Mouse (Mus musculus) right cerebral cortex, postnatal 10 days (tissue): ENCODE data around the gene Loxl3.

Experiments used
- DNase-seq, 2 experiments: peaks; one replicate each; pipeline ENCODE4 v3.0.0; 2021; ENCODE audit warnings: low spot score in 2 of 2

Gene Loxl3

DNA sequence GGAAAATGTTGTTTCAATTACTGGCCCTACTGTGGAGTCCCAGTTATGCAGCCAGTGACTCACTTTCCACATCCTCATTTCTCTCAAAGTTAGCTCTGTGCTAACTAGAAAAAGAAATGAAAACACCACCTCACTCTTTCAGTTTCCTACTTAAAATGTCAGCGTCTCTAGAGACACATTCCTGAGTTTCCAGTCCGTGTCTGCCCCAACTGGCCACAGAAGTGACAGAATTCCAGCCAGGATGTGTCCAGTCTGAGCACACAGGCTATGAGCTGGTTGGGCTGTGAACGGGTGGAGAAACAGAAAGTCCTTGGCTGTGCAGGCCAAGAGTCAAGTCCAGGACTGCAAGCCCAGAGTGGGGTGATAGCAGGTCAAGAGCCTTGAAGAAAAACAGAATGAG is 16.8 kb upstream of the Loxl3 start:
- no peak for DNase-seq

DNA sequence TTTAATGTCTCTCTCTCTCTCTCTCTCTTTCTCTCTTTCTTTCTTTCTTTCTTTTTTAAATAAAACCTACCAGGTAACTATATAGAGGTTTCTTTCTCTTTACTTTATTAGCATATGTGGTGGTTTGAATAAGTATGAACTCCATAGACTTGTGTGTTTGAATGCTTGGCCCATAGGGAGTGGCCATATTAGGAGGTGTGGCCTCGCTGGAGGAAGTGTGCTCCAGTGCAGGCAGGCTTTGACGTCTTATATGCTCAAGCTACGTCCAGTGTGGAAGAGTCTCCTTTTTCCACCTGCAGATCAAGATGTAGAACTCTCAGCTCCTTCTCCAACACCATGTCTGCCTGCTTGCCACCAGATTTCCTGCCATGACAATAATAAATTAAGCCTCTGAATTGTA is 14.9 kb upstream of the Loxl3 start:
- no peak for DNase-seq

DNA sequence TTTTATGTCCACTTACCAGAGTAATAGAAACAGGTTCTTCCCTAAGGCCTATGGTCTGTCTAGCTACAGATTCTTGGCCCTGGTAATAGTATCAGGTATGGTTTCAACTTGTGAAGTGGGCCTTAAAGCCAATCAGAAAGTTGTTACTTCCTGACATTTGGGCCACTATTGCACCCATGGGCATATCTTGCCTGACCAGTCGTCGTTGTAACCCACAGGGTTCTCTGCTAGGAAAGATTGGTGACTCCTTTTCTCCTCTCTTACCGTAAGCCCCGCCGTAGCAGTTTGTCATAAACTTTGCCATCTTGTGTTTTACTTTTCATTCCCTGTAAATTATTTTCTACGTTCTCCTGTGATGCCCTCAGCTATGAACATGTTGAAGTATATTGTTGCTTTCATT is 13.9 kb upstream of the Loxl3 start:
- DNase-seq, result no peak

DNA sequence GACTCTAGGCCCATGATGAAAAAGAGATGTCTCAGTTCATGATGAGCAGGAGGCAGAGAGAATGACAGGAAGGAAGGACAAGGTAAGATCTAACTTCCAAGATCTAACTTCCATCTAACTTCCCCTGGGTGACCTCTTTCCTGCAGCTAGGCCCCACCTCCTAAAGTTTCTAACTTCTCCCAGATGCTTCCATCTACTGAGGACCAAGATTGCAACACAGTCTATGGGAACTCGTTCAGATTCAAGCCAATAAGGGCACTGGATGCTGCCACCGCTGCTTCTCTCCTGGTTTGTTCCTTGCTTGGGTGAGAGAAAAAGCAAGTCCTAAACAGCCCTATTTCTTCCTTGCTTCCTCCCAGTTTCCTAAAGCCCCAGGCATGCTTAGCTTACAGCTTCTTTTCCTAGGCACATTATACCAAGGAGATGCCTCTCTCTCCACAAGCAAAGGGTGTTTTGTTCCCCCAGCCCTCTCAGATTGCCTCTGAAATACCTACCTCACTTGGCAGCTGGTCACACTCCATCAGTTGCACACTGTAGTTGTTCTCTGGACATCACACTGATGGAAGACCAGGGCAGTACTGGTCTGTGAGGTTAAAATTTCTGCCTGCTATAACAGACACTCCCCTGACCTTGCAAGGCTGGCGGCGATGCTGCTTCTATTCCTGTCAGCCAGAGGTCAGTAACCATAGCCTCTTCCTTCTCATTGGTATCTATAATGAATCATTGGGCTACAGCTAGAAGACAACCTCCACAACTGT is 13.0 kb upstream of the Loxl3 start:
- DNase-seq, result no peak

DNA sequence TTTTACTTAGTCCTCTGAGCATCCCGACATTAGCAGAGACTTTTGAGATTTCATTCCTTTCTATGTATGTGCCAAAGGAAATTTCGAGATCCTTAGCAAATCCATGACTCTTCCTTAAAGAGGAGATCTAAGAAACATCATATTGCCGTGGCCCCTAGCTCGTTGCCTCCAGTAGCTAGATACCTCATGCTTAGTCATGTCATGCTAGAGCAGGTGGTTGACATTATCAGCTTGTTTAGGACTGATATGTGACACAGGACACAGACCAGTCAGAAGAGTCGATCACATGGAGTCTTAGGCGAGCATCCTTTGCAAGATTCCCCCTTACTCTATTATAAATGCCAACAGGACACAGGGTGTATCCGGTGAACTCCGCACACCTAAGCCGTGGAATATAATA is 11.0 kb upstream of the Loxl3 start:
- DNase-seq, result no peak

DNA sequence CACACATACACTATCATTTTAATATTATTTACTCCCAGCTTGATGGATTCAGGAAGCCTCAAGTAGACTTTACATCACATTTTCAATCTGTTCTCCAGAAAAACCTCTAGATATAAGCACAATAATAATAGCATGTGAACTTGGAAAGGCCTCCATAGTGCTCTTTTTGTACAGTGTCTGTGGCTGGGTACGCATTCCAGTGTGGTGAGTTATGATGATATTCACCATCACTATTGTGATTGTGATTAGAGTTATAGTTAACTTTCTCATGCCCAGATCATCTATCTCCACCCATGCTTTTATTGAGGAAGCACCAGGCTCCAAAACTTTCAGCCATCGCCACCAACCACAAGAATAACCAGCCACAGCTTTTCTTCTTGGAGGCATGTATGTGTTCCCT is 10.2 kb upstream of the Loxl3 start:
- no peak for DNase-seq

DNA sequence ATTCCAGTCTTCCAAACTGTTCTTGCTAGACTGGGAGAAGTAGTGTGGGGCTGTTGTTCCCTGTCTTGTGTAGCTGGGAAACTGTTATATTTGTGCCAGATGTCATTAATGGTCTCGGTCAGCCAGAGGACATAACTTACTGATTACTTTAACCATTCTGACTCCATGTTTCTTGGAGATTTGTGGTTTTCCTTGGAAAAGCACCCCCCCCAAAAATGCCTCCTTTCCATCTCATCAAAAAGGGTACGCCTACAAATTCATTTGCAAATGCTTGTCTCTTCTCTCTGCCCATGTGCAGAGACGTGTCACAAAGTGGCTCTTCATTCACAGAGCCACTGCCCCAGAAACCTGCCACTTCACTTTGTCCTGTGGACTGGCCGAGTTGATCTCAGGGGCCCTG is 9.6 kb upstream of the Loxl3 start:
- DNase-seq, result no peak

DNA sequence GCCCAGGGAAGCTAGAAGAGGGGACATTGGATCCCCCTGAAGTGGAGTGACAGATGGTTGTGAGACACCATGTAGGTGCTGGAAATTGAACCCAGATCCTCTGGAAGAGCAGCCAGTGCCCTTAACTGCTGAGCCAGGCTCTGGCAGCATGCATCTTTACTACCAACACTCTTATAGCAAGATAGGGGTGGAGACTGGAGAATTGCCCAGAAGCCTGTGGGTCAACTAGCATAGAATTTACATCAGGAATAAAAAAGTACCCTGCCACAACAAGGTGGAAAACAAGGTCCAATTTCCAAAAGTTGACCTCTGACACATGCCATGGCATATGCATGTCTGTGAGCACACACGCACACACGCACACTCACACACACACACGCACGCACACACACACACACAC is 8.8 kb upstream of the Loxl3 start:
- DNase-seq, result no peak

DNA sequence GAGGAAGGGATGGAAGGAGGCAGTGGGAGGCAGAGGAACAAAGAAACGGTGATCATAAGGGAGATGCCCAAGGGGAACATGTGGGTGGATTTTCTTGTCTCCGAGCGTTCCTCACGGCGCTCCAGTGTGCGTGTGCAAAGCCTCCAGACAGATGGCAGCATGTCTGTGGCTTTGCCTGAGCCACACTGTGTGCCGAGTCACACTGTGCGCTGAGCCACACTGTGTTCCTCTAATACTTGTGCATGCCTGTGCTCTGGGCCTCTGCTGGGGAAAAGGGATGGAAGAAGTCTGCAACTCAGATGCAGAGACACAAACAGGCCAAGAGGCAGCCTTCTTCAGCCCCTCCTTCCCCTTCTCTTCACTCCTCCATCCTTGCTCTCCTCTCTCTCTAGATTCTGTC is 6.7 kb upstream of the Loxl3 start:
- no peak for DNase-seq

DNA sequence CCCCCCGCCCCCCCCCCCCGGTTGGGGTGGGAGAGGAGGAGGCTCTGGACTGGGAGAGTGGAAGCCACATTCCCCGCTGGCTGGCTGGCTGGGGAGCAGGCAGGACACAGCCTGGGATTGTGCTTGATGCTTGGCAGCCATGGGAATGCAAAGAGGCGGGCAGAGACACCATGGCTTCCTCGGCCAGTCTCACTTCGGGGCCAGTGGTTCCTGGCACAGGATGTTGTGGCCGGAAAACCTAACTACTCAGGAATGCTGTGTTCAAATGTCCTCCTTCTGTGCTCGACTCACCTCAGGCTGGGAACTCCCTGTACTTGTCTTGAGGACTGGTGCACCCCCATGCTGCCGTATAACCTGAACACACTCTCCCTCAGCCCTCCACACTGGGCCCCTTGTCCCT is 6.3 kb upstream of the Loxl3 start:
- no peak for DNase-seq

DNA sequence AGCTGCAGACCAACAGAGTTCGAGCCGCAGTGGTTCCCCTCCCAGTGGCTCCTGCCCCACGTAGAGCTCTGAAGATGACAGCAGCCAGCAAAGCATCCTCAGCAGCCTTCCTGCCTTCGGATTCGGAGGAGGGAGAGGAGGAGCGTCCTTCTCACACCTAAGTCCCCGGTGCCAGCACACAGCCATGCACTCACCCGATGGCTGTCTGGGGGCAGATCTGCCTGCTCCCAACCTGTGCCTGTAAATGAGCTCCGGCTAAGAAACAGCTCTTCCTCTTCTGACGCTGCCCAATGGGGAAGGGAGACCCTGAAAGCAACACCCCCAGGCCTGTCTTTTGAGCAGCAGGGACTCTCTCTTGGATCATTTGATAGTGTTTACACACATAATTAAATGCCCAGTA is 4.2 kb upstream of the Loxl3 start:
- DNase-seq, result no peak

DNA sequence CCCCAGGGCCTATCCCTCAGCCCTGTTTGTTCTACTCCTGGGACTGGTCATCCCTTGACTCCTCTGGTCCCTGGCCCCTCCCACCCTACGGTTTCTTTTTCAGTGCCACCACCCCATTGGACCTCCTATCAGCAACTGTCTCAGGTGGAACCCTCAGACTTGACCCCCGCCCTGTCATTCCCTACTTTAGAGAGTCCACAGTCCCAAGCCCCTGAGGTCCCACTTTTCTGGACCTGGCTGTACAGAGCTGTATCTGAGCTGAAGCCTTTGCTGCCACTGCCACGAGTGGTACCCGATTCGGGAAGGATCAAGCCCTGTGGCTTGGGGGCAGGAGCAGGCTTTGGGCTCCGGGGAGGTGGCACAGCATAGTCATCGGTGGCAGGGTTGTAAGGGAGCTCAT is 2.9 kb upstream of the Loxl3 start:
- DNase-seq, result no peak

DNA sequence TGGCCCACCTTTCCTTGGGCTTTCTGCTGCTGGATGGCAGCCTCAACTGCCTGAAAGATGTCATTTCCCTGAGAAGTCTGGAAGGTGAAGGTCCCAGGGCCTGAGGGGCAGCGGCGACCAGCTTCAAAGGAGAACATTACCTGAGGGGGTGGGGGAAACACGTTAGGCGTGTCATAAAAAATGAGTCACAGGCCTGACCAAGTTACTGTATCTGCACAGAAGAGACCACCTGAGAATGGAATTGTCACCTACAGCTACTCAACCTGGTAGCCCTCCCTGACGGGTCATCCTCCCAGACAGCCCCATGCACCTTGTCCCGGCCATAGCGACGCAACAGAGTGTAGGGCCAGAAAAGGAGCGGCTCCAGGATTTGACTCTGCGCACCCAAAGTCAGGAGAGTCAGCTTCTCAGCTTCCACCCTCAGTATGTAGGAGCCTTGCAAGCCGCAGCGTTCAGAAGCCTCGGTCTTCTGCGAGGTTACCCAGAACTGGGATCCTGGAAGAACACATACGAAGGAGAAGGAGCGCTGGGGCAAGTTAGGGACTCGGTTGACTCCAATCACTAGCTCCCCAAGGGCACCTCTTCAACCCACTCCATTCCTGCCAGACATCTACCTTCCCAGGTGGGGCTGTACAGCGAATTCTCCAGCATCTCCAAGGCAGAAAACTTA is 1.9 kb upstream of the Loxl3 start:
- no peak for DNase-seq

DNA sequence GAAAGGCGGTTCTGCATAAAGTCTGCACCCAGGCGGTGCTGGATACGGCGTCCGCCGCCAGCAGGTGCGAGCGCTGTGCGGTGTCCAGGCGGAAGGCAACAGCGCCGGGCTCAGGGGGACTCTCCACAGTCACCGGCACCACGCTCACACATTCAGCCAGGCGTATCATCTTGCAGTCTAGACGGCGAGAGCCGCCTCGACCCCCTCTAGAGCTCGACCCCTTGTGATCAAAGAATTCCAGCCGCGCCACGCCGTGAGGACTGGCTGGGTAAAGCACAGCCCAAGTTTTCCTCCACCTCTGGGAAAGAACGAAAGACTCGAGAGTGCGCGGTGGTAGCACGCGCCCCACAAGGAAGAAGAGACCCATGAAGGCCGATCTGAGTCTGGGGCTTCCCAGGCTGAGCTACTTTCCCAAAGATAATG is 1.2 kb upstream of the Loxl3 start:
- peak in 1 of 2 experiments; percentile 32 for DNase-seq

DNA sequence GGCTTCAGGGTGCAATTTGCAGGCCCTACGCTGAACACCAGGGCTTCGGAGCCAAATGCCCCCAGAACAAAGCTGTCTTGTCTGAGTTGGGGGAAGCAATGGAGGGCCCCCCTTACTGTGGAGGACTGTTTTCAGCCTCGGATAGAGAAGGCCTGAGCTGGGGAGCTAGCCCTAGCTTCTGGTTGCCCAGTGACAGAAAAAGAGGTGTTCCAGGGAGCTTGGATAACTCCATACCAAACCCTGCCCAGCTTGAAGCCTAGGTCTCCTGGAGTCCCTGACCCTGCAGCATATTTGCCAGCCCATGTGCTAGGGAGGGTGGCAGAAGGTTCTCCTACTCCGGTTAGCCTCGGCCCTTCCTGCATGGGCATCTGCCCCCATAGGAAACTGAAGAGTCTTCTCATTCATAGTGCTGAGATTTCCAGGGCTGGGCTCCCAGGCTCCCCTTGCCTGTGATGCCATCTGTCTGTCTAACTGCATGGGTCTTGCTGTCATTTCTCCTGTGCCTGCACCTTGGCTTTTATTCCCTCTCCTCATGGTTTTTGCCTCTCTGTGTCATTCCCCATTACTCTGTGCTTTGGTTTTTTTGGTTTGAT is 586 bp downstream of the Loxl3 start:
- no peak for DNase-seq

DNA sequence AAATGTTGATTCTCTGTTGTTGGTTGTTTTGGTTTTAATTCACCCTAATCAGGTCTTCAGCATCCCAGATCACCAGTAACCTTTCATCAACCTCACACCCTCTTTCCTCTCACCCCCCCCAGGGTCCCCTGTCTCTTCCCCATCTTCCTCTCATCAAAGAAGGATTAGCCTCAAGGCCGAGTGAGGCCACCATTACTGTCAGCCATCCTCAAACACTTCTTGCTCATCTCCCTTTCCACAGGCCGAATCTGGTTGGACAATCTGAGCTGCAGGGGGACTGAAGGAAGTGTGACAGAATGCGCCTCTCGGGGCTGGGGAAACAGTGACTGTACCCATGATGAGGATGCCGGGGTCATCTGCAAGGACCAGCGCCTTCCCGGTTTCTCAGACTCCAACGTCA is 3.2 kb downstream of the Loxl3 start:
- no peak for DNase-seq

DNA sequence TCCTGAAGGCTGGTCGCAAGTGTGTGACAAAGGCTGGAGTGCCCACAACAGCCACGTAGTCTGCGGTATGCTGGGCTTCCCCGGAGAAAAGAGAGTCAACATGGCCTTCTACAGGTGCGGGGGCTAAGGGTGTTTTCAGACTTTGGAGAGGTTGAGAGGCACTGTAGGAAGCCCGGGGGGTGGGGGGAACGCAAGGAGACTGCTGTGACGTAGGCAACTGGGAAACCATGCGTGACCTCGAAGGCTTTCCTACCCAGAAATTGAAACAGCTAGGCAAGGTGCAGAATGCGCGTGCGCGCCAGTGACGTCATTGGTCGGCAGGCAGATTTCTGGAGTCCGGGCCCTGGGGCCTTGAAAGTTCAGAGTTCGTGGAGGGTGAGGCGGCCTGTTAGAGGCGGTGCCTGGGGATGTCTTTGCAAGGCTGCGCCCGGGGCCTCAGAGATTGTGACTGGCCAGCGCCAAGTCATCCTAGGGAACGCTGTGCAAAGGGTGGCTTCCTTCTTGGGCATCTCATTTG is 4.6 kb downstream of the Loxl3 start:
- DNase-seq, result peak; percentile 87 to 90

DNA sequence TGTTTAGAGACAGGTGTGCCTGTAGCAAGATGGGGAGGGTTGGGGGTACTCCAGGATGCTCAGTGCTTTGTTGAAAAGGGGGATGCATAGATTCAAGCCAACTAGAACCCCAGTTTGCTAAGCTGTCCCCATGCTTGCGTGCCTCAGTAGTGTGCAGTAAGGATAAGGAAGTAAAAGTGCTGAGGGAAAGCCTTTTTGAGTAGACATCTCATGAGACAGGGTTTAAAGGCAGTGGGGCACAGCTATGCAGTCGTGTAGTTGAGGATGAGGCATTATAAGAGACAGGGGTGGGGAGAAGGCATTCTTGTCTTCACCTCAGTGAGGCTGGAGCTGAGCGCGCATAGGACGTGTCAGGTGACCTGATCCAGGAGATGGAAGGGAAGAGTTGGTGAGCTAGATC is 6.6 kb downstream of the Loxl3 start:
- DNase-seq, result no peak

DNA sequence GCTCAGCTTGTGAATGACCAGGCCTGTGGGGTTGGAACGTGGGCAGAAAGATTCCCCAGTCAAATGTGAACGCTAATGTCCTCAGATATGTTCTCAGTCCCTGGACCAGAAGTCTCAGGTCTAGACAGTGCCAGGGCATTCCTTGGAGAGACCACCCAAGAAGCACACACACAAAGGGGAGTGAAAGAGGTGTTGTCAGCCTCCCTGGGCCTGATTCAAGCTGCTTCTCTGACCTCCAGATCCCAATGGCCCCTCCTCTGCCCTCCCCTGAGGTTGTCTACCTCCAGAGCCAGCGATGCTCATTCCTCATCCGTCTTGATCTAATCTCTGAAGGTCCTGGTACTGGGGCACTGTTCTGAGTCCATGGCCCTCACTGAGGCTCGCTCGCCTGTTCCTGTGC is 9.6 kb downstream of the Loxl3 start:
- no peak for DNase-seq

DNA sequence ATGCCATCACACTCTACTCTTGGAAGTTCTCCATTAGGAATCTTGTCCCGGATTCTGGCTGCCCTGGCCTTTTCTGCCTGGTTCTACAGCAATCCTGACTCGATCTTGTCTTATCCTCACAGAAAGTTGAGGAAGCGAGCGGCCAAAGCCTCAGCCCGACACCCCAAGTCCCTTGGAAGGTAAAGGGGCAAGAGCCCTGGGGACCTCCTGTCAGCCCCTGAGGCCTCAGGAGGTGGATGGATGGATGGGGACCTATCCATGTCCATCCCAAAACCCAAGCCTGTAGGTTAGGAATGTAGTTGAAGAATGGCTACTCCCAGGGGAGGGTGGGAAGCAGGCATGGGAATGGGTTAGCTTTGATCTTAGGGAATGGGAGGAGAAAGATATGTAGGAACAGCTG is 10.0 kb downstream of the Loxl3 start:
- no peak for DNase-seq

DNA sequence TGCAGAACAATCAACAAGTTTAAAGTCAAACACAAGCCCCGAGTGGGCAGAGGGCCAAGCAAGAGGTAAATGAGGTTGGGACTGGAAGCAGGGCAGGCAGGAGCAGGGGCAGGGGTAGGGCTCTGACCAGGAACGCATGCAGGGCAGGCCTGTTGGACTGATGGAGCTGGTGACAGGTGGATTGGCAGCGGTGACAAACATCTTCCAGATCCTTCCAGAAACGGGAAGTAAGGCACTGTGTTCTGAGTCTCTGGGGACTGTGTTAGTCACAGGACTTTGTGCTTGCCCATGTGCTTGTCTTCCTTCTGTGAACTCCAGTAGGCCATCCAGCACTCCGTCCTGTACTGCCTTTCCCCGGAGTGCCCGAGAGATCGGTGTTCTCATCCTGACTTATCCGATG is 10.8 kb downstream of the Loxl3 start:
- DNase-seq, result no peak

DNA sequence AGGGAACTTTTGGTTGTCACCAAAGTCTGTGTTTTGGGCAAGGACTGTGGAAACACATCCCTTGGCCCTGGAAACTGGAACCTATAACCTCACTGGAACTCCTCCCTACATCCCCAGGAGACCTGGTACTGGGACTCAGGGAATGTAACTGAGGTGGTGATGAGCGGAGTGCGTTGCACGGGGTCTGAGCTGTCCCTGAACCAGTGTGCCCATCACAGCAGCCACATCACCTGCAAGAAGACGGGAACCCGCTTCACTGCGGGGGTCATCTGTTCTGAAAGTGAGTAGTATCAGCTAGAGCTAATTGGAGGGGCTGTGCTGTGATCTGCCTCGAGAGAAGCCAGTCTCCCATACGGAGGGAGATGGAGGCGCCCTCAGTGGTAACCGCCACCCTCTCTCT is 15.4 kb downstream of the Loxl3 start:
- no peak for DNase-seq
